Mouse (Mus musculus): ENCODE results near the gene Spaca4. TPM values are rescaled to one million over a fixed set of nuclear protein-coding genes. Genes with fewer than 3 reads are reported as not detected.

Gene Spaca4
- polyA plus RNA-seq, 1 experiment from 2014 or later: not detected

DNA sequence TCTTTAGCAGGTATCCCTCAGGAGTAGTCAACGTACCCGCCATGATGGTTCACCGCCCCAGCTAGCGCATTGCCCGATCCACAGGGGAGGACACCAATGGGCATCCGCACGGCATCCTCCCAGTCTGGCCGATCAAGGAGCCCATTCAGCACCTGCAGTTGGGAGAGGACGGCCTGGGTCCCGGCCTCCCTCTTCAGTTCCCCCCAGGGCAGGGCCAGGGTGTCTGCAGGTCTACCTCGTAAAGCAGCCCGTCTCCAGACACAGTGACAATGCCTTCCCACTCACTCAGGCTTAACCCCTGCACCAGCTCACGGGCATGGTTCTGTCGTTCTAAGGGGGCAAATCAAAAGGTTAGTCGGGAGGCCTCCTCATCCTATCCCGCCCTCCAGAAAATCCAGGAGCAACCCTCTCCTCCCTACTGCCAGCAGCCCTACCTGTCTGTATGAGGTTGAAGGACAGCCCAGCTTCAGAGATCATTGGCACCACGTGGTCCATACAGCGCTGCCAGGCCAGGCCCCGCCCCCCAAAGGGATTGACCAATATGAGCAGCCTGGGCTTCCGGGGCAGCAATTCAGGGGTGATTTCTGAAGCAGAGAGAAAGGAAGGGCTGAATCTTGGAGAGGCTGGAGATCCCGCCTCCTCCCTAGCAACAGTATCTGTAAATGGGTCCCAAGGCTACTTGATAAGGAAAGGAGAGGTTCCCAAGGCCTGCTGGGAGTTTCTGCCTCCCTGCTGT lies 13.4 kb downstream of the Spaca4 start:
- Histone ChIP-seq H3K36me3 (ENCODE audit: control insufficient read depth, insufficient read depth, low read length) (peaks cover 37% of the 10 kb centered on the region), H3K9me3 (ENCODE audit: control insufficient read depth, low read length) (no peaks in the 10 kb centered on the region), H3K27me3 (ENCODE audit: control insufficient read depth, insufficient read depth, low read length) (no peaks in the 10 kb centered on the region), H3K27ac (ENCODE audit: low read depth, low read length) (no peak overlapping the region), H3K4me1 (ENCODE audit: control insufficient read depth, insufficient read depth, low read length) (peaks cover 39% of the 10 kb centered on the region), H3K4me3 (ENCODE audit: low read length) (no peak overlapping the region), H3K9ac (ENCODE audit: low read depth, low read length) (no peak overlapping the region), H3K4me2 (replicated peaks; ENCODE audit: low read depth, low read length) (no peak overlapping the region)
- no peak for ATAC-seq (ENCODE audit: low FRiP score, low TSS enrichment)
- 85% methylated on average over 21 of the region's 21 CpGs for WGBS

DNA sequence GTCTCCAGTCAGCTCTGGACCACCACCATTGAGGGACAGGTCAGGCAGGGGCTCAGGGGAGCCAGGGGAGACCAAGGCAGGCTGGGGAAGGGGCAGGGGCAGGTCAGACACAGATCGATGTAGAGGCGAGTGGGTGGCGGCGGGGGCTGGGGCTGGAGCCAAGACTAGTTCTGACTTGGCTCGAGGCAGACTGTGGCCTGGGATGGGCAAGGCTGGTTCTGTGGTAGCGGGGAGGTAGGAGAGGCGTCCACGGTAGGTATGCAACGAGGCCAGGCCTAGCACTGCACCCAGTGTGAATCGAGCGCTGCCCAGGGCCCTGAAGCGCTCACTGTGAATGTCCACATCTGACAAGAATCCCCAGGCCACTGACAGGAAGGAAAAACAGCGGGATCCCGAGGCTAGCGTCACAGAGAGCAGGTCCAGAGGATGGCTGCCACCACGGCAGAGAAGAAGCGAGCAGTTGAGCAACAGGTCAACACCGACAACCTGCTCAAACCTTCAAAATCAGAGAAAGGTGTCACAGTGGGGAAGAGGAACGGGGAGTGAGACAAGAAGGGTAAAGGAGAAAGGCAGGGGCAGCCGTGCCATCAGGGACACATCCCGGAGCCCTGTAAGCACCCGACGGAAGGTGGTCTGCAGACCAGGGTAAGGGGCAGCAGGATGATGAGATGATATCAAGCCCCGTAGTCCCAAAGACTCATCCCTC lies 14.1 kb downstream of the Spaca4 start:
- Histone ChIP-seq H3K4me1 (ENCODE audit: control insufficient read depth, insufficient read depth, low read length) (peaks cover 35% of the 10 kb centered on the region), H3K9me3 (ENCODE audit: control insufficient read depth, low read length) (no peaks in the 10 kb centered on the region), H3K9ac (ENCODE audit: low read depth, low read length) (no peak overlapping the region), H3K36me3 (ENCODE audit: control insufficient read depth, insufficient read depth, low read length) (peaks cover 37% of the 10 kb centered on the region), H3K27me3 (ENCODE audit: control insufficient read depth, insufficient read depth, low read length) (no peaks in the 10 kb centered on the region), H3K4me2 (replicated peaks; ENCODE audit: low read depth, low read length) (no peak overlapping the region), H3K27ac (ENCODE audit: low read depth, low read length) (no peak overlapping the region), H3K4me3 (ENCODE audit: low read length) (no peak overlapping the region)
- 90% methylated on average over 24 of the region's 24 CpGs for WGBS
- ATAC-seq (ENCODE audit: low FRiP score, low TSS enrichment): no peak

DNA sequence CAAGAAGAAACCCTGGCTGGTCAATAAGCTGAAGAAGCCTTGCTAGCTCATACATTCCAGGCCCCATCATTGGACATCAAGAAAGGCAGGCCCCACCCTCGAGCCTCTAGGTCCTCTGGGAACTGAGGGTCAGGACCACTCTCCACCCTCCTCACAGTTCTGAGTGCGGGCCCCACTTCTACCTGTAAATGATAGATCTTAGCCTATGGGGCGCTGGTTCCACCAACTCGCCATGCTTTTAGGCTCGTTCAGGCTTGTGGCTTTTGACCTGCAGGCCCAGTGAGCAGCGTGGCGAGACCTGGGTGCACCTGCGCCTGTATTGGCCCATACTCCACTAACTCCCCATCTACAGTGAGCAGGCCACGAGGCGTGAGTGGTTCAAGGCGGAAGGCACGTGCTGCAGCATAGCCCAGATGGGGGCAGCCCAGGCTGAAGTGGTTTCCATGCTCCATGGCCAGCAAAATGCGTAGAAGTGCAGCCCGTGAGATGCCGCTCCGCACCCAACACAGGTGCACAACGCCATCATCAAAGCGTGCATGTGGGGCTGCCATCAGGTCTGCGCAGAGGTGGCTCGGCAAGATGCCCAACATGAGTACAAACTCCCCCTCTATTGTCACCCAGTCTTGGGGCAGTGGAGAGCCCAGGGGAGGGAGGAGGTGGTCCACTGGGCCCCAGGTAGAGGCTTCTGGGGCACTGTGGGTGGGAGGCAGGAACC lies 15.0 kb downstream of the Spaca4 start:
- H3K9me3 ChIP-seq (ENCODE audit: control insufficient read depth, low read length): no peaks in the 10 kb centered on the region

DNA sequence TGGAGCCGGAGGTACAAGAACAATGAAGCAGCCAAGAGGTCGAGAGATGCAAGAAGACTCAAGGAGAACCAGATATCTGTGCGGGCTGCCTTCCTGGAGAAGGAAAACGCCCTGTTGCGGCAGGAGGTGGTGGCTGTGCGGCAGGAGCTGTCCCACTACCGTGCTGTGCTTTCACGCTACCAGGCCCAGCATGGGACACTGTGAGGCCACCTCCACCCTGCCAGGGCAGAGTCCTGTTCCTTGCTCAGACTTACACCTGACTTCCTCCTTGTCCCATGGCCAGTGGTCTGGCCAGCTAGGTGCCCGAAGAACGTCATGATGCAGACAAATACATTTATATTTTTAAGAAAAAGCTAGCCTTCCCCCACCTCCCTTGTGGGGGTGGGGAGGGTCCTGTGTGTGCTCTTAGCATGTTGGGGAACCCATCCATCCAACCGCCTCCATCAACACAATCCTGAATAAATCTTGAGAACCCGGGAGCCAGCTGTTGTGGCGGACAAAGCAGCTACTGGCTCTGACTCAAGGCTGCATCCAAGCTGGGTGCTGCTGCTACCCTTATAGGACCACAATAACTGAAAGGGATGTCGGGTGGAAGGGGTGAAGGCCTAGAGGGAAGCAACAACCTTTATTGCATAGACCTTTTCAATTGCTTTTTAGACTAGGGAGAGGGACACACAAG lies 15.8 kb downstream of the Spaca4 start:
- Histone ChIP-seq H3K9ac (ENCODE audit: low read depth, low read length) (no peak overlapping the region), H3K4me1 (ENCODE audit: control insufficient read depth, insufficient read depth, low read length) (peaks cover 32% of the 10 kb centered on the region), H3K4me2 (replicated peaks; ENCODE audit: low read depth, low read length) (no peak overlapping the region), H3K9me3 (ENCODE audit: control insufficient read depth, low read length) (no peaks in the 10 kb centered on the region), H3K27ac (ENCODE audit: low read depth, low read length) (no peak overlapping the region), H3K4me3 (ENCODE audit: low read length) (no peak overlapping the region), H3K27me3 (ENCODE audit: control insufficient read depth, insufficient read depth, low read length) (no peaks in the 10 kb centered on the region), H3K36me3 (ENCODE audit: control insufficient read depth, insufficient read depth, low read length) (peaks cover 37% of the 10 kb centered on the region)
- WGBS: 85% methylated on average over 14 of the region's 14 CpGs
- ATAC-seq (ENCODE audit: low FRiP score, low TSS enrichment): no peak

More for the DNA sequence above, 15.0 kb downstream of the Spaca4 start:
- H3K36me3 ChIP-seq (ENCODE audit: control insufficient read depth, insufficient read depth, low read length): peaks cover 37% of the 10 kb centered on the region
- ATAC-seq (ENCODE audit: low FRiP score, low TSS enrichment): no peak
- no peak overlapping the region for H3K4me3 ChIP-seq (ENCODE audit: low read length)
- H3K27me3 ChIP-seq (ENCODE audit: control insufficient read depth, insufficient read depth, low read length): no peaks in the 10 kb centered on the region
- H3K4me2 ChIP-seq (replicated peaks; ENCODE audit: low read depth, low read length): no peak overlapping the region
- 92% methylated on average over 20 of the region's 20 CpGs for WGBS
- peaks cover 31% of the 10 kb centered on the region for H3K4me1 ChIP-seq (ENCODE audit: control insufficient read depth, insufficient read depth, low read length)
- no peak overlapping the region for H3K9ac ChIP-seq (ENCODE audit: low read depth, low read length)
- H3K27ac ChIP-seq (ENCODE audit: low read depth, low read length): no peak overlapping the region

DNA sequence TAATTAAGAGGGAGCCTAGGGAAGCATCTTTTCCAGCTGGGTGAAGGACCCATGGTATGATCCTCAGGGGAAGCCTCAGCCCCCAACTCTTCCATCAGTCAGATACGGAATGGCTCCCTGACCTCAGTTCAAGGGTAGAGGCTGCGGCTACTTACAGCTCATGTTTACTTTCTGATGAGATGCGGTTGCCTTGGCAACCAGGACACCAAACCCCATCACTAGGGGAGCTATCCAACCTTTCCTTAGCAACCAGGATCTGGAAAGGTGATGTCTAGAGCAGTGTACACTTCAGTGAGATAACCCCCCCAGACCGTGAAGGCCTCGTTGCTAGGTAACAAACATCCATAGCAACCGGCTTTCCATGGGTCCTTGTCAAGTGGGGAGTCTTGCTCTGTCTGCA lies 16.6 kb downstream of the Spaca4 start:
- Histone ChIP-seq H3K4me2 (replicated peaks; ENCODE audit: low read depth, low read length) (no peak overlapping the region), H3K9me3 (ENCODE audit: control insufficient read depth, low read length) (no peaks in the 10 kb centered on the region), H3K4me1 (ENCODE audit: control insufficient read depth, insufficient read depth, low read length) (peaks cover 26% of the 10 kb centered on the region), H3K9ac (ENCODE audit: low read depth, low read length) (no peak overlapping the region; the same call in 1 of the 2 replicates), H3K27ac (ENCODE audit: low read depth, low read length) (no peak overlapping the region), H3K27me3 (ENCODE audit: control insufficient read depth, insufficient read depth, low read length) (no peaks in the 10 kb centered on the region), H3K4me3 (ENCODE audit: low read length) (no peak overlapping the region), H3K36me3 (ENCODE audit: control insufficient read depth, insufficient read depth, low read length) (peaks cover 37% of the 10 kb centered on the region)
- no peak for ATAC-seq (ENCODE audit: low FRiP score, low TSS enrichment)
- WGBS: 54% methylated on average over 6 of the region's 6 CpGs

DNA sequence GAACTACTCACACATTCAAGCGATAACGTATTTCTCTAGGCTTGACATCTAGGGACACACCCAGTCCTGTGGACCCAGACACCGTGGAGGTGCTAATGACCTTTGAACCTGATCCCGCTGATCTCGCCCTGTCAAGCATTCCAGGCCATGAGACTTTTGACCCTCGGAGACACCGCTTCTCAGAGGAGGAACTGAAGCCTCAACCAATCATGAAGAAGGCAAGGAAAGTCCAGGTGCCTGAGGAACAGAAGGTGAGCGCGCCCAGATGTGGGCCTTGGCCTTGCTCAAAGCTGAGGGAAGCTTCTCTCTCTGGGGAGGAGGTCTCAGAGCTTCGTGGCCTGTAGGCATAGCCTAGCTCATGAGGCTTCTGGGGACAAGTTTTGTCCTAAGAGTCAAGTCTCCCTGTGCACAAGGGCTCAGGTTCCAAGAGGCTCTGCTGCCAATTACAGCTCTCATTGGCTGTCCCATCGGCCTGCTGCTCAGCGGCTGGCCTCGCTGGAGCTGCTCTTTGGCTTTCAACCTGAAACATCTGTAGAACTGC lies 17.3 kb downstream of the Spaca4 start:
- Histone ChIP-seq H3K4me3 (ENCODE audit: low read length) (peak overlapping the region; percentile 64; the same call in 1 of the 2 replicates), H3K9ac (ENCODE audit: low read depth, low read length) (peak overlapping the region; percentile 84; the same call in 1 of the 2 replicates), H3K9me3 (ENCODE audit: control insufficient read depth, low read length) (no peaks in the 10 kb centered on the region)

DNA sequence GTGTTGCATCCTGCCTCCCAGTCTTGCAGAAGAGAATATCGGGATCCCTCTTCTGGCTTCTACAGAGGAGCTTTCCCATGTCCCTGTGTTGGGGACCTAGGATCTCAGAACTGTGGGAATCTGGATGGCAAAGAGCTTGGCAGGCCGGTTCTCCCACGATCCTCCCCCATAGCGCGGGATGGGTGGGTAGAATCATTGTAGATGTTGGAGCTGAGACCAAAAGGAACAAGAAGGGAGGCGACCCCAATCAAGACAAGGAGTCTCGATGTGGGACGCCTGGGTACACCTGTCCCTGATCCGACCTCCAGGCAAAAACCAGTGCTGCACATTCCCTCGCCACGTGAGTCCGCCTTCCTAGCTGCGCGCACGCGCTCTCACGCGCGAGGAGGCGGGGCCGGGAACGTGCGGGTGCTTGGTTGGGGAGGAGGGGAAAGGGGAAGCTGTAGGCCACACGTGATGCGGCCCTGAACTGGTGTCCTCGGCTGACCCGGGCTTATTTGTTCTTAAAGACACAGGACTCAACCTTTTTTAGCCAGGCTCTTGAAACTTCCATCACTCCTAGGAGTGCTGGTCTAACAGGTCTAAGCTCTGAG lies 18.1 kb downstream of the Spaca4 start:
- H3K4me1 ChIP-seq (ENCODE audit: control insufficient read depth, insufficient read depth, low read length): peaks cover 30% of the 10 kb centered on the region
- H3K27me3 ChIP-seq (ENCODE audit: control insufficient read depth, insufficient read depth, low read length): no peaks in the 10 kb centered on the region
- H3K4me3 ChIP-seq (ENCODE audit: low read length): peak overlapping the region; percentile 64
- no peaks in the 10 kb centered on the region for H3K9me3 ChIP-seq (ENCODE audit: control insufficient read depth, low read length)
- peak; percentile 1; the same call in 1 of the 2 replicates for ATAC-seq (ENCODE audit: low FRiP score, low TSS enrichment)
- WGBS: 0% methylated on average over 27 of the region's 27 CpGs
- peaks cover 26% of the 10 kb centered on the region for H3K36me3 ChIP-seq (ENCODE audit: control insufficient read depth, insufficient read depth, low read length)
- peak overlapping the region; percentile 93 for H3K4me2 ChIP-seq (replicated peaks; ENCODE audit: low read depth, low read length)
- peak overlapping the region; percentile 84 for H3K9ac ChIP-seq (ENCODE audit: low read depth, low read length)
- peak overlapping the region; percentile 90 for H3K27ac ChIP-seq (ENCODE audit: low read depth, low read length)

More for the DNA sequence above, 17.3 kb downstream of the Spaca4 start:
- Histone ChIP-seq H3K4me1 (ENCODE audit: control insufficient read depth, insufficient read depth, low read length) (peaks cover 30% of the 10 kb centered on the region), H3K27ac (ENCODE audit: low read depth, low read length) (0 out of 2 replicates have a peak overlapping the region, but pooled peaks have one; percentile 90), H3K4me2 (replicated peaks; ENCODE audit: low read depth, low read length) (peak overlapping the region; percentile 93), H3K27me3 (ENCODE audit: control insufficient read depth, insufficient read depth, low read length) (no peaks in the 10 kb centered on the region), H3K36me3 (ENCODE audit: control insufficient read depth, insufficient read depth, low read length) (peaks cover 34% of the 10 kb centered on the region)
- 21% methylated on average over 13 of the region's 13 CpGs for WGBS
- ATAC-seq (ENCODE audit: low FRiP score, low TSS enrichment): no peak

DNA sequence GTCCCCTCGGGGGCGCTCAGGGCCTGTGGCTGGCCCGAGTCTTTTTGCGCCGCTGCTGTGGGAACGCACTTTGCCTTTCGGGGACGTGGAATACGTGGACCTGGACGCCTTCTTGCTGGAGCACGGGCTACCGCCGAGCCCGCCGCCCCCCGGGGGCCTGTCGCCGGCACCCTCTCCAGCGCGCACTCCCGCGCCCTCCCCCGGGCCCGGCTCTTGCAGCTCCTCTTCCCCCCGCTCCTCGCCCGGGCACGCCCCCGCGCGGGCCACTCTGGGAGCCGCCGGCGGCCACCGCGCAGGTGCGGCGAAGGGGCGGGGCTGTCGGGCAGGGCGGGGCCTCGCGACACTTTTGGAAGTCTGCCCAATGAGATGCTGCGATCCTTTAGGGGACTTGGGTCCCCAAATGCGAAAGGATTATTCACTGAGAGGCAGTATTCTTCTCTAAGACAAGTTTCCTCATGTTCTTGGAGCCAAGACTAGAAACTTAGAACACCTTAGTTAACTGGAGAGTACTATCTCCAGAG lies 18.8 kb downstream of the Spaca4 start:
- WGBS: 1% methylated on average over 41 of the region's 45 CpGs
- peak overlapping the region; percentile 84 for H3K9ac ChIP-seq (ENCODE audit: low read depth, low read length)
- peak overlapping the region; percentile 90 for H3K27ac ChIP-seq (ENCODE audit: low read depth, low read length)
- H3K4me2 ChIP-seq (replicated peaks; ENCODE audit: low read depth, low read length): peak overlapping the region; percentile 93
- H3K4me3 ChIP-seq (ENCODE audit: low read length): peak overlapping the region; percentile 64
- no peak for ATAC-seq (ENCODE audit: low FRiP score, low TSS enrichment)
- peaks cover 30% of the 10 kb centered on the region for H3K4me1 ChIP-seq (ENCODE audit: control insufficient read depth, insufficient read depth, low read length)
- H3K36me3 ChIP-seq (ENCODE audit: control insufficient read depth, insufficient read depth, low read length): peaks cover 19% of the 10 kb centered on the region
- H3K27me3 ChIP-seq (ENCODE audit: control insufficient read depth, insufficient read depth, low read length): no peaks in the 10 kb centered on the region
- H3K9me3 ChIP-seq (ENCODE audit: control insufficient read depth, low read length): no peaks in the 10 kb centered on the region
